Mouse (Mus musculus) forebrain, embryonic 12.5 days (tissue): ENCODE measurements around the gene Mrgprh. TPM values are rescaled to one million over a fixed set of nuclear protein-coding genes. Genes with fewer than 3 reads are reported as not detected.

Experiments used
- microRNA-seq: library from miRNA; unstranded; fragments of <30 nt; microRNA quantifications from one replicate; pipeline ENCODE4, GENCODE M21; 2017
- polyA plus RNA-seq: library from polyadenylated mRNA; unstranded; fragments of >200 nt; fragmentation: Nextera tagmentation; extraction: Ambion mirVana; gene quantifications from 2 replicates; pipeline ENCODE4 v1.2.1, GENCODE M21; 2016

The Mrgprh gene
- polyA plus RNA-seq, 1 experiment from 2014 or later = not detected

Small RNA genes lying within 50 kb of the gene (microRNA-seq; reads per million reads assigned to microRNA genes)
- not detected for gene Gm24085

Other genes starting within 250 kb of the Mrgprh start
- 0.10 TPM in 1 of 2 replicates, not detected in the other for gene Slc22a1, start 200.2 kb upstream of the Mrgprh start, polyA plus RNA-seq
- gene Igf2r, start 106.4 kb upstream of the Mrgprh start, polyA plus RNA-seq = 22.7 TPM in 2 replicates
- gene Mas1, start 7.9 kb upstream of the Mrgprh start, polyA plus RNA-seq = 0.38 TPM in 1 of 2 replicates, not detected in the other
- gene Pnldc1, start 34.2 kb downstream of the Mrgprh start, polyA plus RNA-seq = 1.3 and 2.5 TPM in 2 replicates
- 512 and 524 TPM in 2 replicates for gene Tcp1, start 39.7 kb downstream of the Mrgprh start, polyA plus RNA-seq
- 166 and 177 TPM in 2 replicates for gene Mrpl18, start 40.3 kb downstream of the Mrgprh start, polyA plus RNA-seq
- gene Acat3, start 64.6 kb downstream of the Mrgprh start, polyA plus RNA-seq = 1.5 and 1.6 TPM in 2 replicates
- 370 and 386 TPM in 2 replicates for gene Acat2, start 84.7 kb downstream of the Mrgprh start, polyA plus RNA-seq
- 87.7 and 111 TPM in 2 replicates for gene Wtap, start 118.1 kb downstream of the Mrgprh start, polyA plus RNA-seq
- gene Sod2, start 130.8 kb downstream of the Mrgprh start, polyA plus RNA-seq = 105 and 109 TPM in 2 replicates
- not detected in 2 replicates for gene Gpr31b, start 176.3 kb downstream of the Mrgprh start, polyA plus RNA-seq
- gene Tcp10b, start 185.1 kb downstream of the Mrgprh start, polyA plus RNA-seq = 0.15 and 0.41 TPM in 2 replicates